Mouse (Mus musculus) liver, adult (tissue): ENCODE measurements at regions not wholly inside any gene's neighbourhood (a gene's known extent, or its start where the extent isn't known, plus 50 kb on each side); places are given as distances from the start of the nearest gene placed in this dataset.

Experiments
- GATA4 ChIP-seq: IDR thresholded peaks from 2 replicates; pipeline ENCODE4 v1.6.1; 2014; ENCODE audit warnings: mild to moderate bottlenecking, low read length; ENCODE audit not compliant: insufficient replicate concordance

- TF ChIP-seq GATA4 = no peak
These were observed 374.0 kb upstream of the Nrxn1 start for GRCm38 (mm10) chr17:91466822-91467221.

GRCm38 (mm10) chr17:91451711-91452110, 358.8 kb upstream of the Nrxn1 start:
- no peak for TF ChIP-seq GATA4

- TF ChIP-seq GATA4 = no peak
These were observed 337.5 kb upstream of the Nrxn1 start for GRCm38 (mm10) chr17:91430351-91430750.

DNA sequence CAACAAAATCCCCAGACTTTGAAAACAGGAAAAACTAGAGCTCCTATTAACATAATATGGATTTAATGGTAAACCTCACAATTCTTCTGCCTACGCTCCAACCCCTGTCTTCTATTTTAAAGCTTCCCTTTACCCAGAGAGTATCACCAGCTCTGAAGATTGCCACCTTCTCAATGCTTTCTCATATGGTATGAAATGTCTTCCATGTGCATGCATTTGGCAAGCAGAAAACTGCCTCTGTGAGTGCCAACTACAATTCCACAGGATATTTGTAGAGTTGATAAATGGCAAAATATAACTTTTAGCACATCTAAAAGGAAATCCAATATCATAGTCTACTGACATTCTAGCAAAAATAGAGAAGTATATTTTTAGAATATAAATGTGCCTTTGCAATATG, 332.2 kb upstream of the Nrxn1 start:
- TF ChIP-seq GATA4 = no peak

DNA sequence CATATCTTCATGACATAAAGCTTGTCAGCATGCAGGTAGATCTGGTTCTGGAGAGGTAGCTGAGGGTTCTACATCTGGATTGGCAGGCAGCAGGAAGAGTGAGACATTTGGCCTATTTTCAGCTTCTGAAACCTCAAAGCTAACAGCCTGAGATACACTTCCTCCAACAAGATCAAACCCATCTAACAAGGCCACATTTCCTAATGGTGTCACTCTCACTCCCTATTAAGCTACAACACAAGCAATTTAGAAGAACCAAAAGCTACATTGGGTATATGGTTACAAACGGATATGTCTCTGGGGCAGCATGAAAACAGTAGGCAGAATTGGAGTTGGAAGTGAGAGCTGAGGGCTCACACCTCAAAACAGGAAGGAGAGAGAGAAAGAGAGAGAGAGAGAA, 325.7 kb upstream of the Nrxn1 start:
- TF ChIP-seq GATA4 = no peak

DNA sequence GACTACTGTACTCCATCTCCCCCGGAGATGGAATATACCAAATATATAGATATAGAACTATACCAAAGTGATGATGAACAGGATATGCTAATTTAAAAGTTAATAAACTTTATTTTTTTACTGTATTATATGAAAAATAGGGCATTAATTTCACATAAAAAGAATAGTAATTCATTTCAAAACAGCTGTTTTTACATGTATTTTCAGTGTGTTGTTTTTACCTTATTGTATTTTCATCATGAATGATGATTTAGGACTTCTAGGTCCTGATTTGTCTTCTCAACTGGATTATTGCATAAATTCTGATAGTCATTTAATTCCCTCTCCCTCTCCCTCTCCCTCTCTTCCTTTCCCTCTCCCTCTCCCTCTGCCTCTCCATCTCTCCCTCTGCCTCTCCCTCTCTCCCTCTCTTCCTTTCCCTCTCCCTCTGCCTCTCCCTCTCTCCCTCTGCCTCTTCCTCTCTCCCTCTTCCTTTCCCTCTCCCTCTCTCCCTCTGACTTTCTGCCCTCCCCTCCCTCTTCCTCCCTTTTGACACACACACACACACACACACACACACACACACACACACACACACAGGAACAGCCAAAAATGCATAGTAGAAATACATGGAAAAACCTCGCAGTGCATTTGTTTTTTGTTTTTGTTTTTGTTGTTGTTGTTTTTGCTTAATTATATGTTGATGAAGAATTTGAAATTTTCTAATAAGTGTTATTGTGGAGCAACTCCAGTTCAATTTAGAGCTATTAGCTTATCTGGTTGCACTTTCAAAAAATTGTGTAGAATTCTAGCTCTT, 298.3 kb upstream of the Nrxn1 start:
- TF ChIP-seq GATA4 = no peak

DNA sequence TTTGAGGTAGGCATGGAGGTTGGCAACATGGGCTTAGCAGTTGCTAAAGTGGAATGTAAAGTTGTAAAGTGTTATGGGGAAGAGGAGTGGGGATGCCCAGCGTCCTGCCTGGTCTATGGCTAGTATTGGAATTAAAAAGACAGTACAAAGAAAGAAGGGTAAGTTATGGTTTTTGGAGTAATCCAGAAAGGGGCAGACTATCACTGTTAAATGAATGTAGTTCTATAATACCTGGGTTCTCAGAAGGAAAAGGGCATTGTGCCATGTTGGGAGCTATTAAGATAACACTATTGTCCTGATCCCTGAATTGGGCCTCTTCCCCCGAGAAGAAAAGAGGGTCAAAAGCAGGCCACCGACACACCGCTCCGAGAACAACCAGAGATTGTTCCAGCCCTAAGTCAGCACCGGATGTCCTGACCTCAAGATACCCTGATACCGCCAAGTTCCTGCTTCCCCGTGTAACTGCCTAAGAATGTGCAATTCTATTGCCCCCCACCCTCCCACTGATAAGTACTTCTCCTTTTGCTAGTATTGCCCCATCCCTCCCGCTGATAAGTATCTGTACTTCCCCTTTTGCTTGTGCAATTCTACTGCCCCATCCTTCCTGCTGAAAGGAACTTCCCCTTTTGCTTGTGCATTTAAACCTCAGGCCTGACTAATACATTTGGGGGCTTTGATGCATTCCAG, 297.2 kb upstream of the Nrxn1 start:
- TF ChIP-seq GATA4 = peak; percentile 84

- no peak for TF ChIP-seq GATA4
These were observed 295.6 kb upstream of the Nrxn1 start for GRCm38 (mm10) chr17:91388521-91388920.

GRCm38 (mm10) chr17:91388039-91388438, 295.2 kb upstream of the Nrxn1 start:
- TF ChIP-seq GATA4 = no peak

DNA sequence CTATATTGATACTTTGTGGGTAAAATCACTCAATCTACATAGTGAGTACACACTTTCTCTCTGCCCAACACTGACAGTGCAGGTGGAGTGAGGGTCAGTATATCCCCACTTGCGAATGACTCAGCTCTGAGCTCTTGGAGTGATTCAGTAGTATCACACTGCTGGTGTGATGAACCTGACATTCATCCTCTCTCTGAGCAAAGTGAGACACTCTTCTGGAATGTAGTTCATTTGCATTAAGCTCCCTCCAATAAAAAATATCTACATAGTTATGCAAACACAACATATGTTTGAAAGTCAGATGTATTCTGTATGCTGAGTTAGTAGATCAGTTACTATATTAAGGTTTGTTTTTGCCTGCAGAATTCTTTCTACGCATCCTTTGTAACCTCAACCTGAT, 293.1 kb upstream of the Nrxn1 start:
- TF ChIP-seq GATA4 = no peak

GRCm38 (mm10) chr17:91368156-91368555, 275.3 kb upstream of the Nrxn1 start:
- no peak for TF ChIP-seq GATA4

GRCm38 (mm10) chr17:91361261-91361660, 268.4 kb upstream of the Nrxn1 start:
- no peak for TF ChIP-seq GATA4

DNA sequence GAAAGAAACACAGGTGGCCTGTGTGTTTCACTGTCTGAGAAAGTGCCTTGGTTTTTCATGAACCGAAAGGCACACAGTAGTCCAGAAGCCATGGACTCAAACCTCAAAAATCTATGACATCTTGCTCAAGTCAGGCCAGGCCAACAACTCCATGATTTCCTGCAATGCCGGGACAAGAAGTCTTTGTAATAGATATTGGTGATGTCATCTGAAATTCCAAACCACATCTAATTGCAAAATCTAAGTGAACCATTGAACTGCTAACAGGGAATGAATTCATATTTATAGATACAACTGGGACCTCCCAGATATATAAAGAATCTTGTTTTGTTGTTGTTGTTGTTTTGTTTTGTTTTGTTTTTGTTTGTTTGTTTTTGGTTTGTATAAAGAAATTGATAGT, 259.2 kb upstream of the Nrxn1 start:
- TF ChIP-seq GATA4 = no peak

DNA sequence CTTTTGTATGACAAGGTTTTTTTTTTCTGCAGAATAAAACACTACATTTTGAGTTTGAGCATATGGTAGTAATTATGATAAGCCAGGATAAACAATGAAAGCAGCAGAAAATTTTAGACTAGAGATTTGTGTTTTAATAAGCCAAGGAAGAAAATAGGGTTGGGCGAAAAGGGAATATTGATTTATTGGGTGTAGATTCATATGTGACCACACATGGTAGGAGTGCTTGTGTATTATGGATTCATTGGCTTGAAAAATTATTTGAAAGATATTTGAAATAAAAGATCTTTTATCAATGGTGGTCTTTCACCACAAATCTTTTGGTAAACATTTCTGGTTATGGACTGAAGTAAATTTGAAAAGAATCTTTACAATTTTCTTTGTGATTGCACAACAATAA, 244.0 kb upstream of the Nrxn1 start:
- TF ChIP-seq GATA4 = no peak

GRCm38 (mm10) chr17:91333790-91334189, 240.9 kb upstream of the Nrxn1 start:
- no peak for TF ChIP-seq GATA4

DNA sequence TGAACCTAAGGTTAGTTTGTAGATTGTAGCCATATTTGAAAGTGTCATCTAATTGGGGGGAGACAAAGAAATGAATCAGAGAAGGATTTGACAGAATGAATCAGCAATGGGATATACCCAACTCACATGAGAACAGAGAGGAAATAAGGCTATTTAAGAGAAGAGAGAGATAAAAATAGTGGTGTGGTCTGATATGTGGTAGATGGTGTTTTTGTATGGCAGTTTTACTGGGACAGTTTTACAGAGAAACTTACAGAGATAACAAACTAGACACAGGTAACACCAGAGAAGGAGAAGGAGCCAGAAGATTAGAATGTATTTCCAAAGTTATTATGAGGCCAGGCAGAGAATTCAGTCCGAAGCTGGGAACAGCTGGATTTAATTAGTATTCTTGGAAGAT, 240.3 kb upstream of the Nrxn1 start:
- TF ChIP-seq GATA4 = no peak

DNA sequence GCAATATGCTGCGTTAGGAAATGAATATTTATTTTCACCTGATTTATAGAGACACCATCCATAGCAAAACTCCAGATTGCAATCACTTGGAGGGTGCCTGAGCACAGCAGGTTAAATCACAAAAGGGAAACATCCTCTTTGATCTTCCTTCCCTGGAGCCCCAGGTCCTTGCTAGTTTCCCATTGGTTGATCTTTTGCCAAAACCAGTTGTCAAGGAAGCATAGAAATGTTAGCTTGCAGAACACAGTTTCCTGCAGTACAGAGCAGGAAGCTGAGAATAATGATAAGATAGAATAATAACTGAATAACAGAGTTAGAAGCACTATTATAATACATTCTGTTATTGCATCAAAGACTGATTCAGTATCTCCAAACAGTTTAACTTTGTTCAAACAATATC, 231.5 kb upstream of the Nrxn1 start:
- peak; percentile 33; the same call in 1 of the 2 replicates for TF ChIP-seq GATA4

DNA sequence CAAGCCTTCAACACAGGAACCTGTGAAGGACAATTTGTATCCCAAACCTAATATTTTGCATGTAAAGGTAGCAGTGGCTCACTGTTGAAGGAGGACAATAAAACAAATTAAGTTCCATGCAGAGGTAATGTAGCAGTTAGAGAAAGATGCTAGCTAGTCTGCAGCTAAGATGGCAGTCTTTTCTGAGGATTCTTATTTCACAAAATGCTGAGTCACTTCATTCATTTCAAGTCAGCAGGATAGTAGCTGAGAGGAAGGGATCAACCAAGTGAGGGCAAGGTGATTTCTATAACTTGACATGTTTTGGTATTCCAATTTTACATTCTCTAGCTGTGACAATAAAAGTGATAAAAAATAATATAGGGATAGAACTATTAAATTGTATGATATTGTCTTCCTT, 194.0 kb upstream of the Nrxn1 start:
- no peak for TF ChIP-seq GATA4
